Mouse (Mus musculus) neutrophil, adult 65 days (primary cell): ENCODE results near the gene Asb11. TPM values are rescaled to one million over a fixed set of nuclear protein-coding genes. Genes with fewer than 3 reads are reported as not detected.

Source experiments
- total RNA-seq: library from RNA; stranded (reverse); gene quantifications from 2 replicates; pipeline ENCODE4 v1.2.4, GENCODE M21; 2023

Gene Asb11
- total RNA-seq, result not detected in 2 replicates

DNA sequence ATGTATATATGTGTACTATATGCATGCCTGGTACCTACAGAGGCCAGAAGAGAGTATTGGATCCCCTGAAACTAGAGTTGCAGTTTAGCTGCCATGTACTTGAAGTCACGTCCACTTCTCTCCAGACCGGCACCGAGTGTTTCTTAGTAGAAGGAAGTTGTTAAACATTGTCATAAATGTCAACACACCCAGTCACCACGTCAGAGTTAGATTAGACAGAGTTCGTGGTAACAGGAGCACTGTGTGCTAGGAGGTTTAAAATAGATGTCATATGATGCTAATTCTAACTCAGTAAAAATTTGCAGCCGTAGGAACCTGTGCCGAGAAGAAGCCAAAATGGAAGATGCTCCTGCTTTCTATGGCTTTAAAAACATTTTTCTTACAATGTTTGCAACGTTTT lies at the start of gene Asb11:
Gene Asb11 (plus strand): TSS at position 286 of the 400 bp plus-strand sequence.

DNA sequence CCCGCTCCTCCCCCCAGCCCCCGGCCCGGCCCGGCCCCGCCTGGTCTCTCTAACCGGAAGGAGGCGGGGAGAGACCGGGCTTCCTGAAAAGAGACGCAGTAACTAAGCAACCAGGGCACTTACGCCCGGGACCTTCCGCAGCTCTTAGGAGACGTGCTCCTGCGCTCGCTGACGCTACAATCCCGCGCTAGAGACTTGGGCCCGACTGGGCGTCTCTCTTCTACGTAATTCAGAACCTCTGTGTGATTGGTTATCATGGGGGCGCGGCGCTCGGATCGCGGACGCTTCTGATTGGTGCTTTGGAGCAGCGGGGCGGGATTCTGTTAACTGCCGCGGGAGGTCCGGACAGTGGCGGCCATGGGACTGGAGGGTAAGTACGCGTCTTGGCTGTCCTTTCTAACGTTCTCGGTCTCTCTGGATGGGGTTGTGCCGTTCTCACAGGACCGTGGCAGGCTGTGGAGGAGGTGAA lies 17.3 kb upstream of the Asb11 start, which contains the start of gene Piga:
Gene Piga (plus strand): TSS at position 317 of the 469 bp plus-strand sequence.

DNA sequence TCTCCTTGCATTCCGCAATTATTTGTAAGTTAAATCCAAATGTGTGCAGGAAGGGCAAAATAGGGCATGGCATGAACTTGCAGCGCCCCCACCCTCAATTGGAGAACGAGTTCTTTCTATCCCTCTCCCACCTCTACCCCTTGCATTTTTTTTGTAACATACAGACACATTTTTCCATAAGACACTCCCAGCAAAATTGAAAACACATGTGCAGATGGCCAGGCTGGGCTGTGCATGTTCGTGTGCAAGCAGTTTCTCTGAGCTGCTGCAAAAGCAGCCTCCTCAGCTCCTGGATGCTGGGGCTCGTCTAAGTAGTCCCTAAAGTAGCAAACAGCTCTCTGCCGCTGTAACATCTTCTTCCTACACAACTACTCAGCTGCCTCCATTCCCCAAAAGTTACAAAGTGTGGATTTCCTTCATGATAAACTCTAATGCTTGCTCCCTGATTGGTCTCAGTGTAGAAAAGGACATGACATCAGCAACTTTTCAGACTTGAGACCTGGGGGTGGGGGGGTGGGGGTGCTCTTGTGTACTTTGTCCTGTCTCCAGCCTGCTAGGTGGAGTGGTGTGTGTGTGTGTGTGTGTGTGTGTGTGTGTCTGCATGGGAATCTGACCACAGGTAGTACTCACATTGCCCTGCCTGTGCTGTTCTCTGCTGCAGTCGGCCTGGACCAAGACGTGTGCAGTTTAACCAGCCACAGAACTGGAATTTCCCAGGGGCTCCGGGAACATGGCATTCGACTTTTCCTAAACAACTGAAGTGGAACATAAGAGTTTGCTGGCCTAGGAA lies 69.1 kb downstream of the Asb11 start, which contains the start of gene Asb9:
Gene Asb9 (plus strand): TSS at position 619 of the 790 bp plus-strand sequence.

Other genes with a start within 250 kb of the Asb11 start
- 69.7 and 86.8 TPM in 2 replicates for gene Bmx, start 178.8 kb upstream of the Asb11 start, total RNA-seq
- gene Pir, start 167.6 kb upstream of the Asb11 start, total RNA-seq, result 0.82 and 0.88 TPM in 2 replicates
- not detected in 2 replicates for gene Vegfd, start 63.6 kb upstream of the Asb11 start, total RNA-seq
- 14.1 and 15.2 TPM in 2 replicates for gene Piga, start 17.2 kb upstream of the Asb11 start, total RNA-seq
- not detected in 2 replicates for gene Asb9, start 69.3 kb downstream of the Asb11 start, total RNA-seq